Comparison of ENCODE assay signal across 17 mouse cellular contexts in genomic region chr6:122921451-122921850, GRCm38 (mm10). TPM values are rescaled to one million over a fixed set of nuclear protein-coding genes. Genes with fewer than 3 reads are reported as not detected.
DNase-seq lines count a peak whose midpoint lies in the region; ATAC-seq lines count a peak whose summit lies in the region.
"Had no signal": no experiment of that assay in that cellular context is flagged by ENCODE, and none has a peak within 500 bp of the region (broad histone marks: within the 10 kb centered on the region; RNA-seq: fewer than 3 reads in every experiment).

Clec4a1 (plus strand) TSS chr6:122921848.

- no peaks in the 10 kb centered on the region for H3K27me3 ChIP-seq in liver, embryonic 16.5 days (ENCODE audit: control insufficient read depth, insufficient read depth, low read depth, low read length)
- no peaks in the 10 kb centered on the region for H3K27me3 ChIP-seq in kidney, embryonic 14.5 days (ENCODE audit: control insufficient read depth, insufficient read depth, low read length)
- H3K27me3 ChIP-seq: Patski had no signal

- WGBS in liver, embryonic 16.5 days (ENCODE audit: insufficient replicate concordance): 17% methylated on average over 4 of the region's 4 CpGs
- WGBS in kidney, embryonic 14.5 days: 55% methylated on average over 4 of the region's 4 CpGs

- H3K27ac ChIP-seq in liver, embryonic 16.5 days (ENCODE audit: low read length): peak within 1 kb of the TSS; percentile 50
- no peak within 1 kb of the TSS for H3K27ac ChIP-seq in kidney, embryonic 14.5 days (ENCODE audit: low read depth, low read length)
- H3K27ac ChIP-seq: forebrain, embryonic 10.5 days had no signal

- H3K4me2 ChIP-seq in liver, embryonic 16.5 days (ENCODE audit: low read depth, low read length): no peak within 1 kb of the TSS
- H3K4me2 ChIP-seq in kidney, embryonic 14.5 days (replicated peaks; ENCODE audit: low read depth, low read length): no peak within 1 kb of the TSS

- H3K9me3 ChIP-seq in liver, embryonic 16.5 days (replicated peaks; ENCODE audit: control insufficient read depth, low read length): no peaks in the 10 kb centered on the region
- no peaks in the 10 kb centered on the region for H3K9me3 ChIP-seq in kidney, embryonic 14.5 days (ENCODE audit: control insufficient read depth, low read length)
- H3K9me3 ChIP-seq: forebrain, embryonic 10.5 days had no signal

- DNase-seq in heart, adult 9 months (ENCODE audit: low spot score in 2 of 2): peak; percentile 6 to 41
- DNase-seq in heart, postnatal 14 days: no peak
- peak; percentile 15 to 45 for DNase-seq in spleen, postnatal 36 days (ENCODE audit: low spot score in 2 of 2)
- no peak for DNase-seq in spleen, adult 12 weeks (ENCODE audit: low spot score)
- peak; percentile 15 for DNase-seq in telencephalon, adult 2 months (ENCODE audit: low read depth, low spot score)
- DNase-seq: adrenal gland, postnatal 10 days; cerebellum, adult 11-12 months; gastrocnemius, postnatal 10 days; kidney, postnatal 4 days; thymus, postnatal 36 days had no signal

- intact Hi-C loops in heart, postnatal 14 days (cut with DNase I): no loop called here

- no peaks in the 10 kb centered on the region for H3K36me3 ChIP-seq in liver, embryonic 16.5 days (ENCODE audit: control insufficient read depth, insufficient read depth)
- no peaks in the 10 kb centered on the region for H3K36me3 ChIP-seq in kidney, embryonic 14.5 days (ENCODE audit: control insufficient read depth, insufficient read depth, low read length)
- H3K36me3 ChIP-seq: forebrain, embryonic 10.5 days had no signal

- no peak within 1 kb of the TSS for H3K9ac ChIP-seq in liver, embryonic 16.5 days (ENCODE audit: low read depth, low read length)
- H3K9ac ChIP-seq in kidney, embryonic 14.5 days (ENCODE audit: low read depth, low read length): no peak within 1 kb of the TSS

- no peak within 1 kb of the TSS for H3K4me3 ChIP-seq in liver, embryonic 16.5 days (ENCODE audit: low read depth, low read length)
- H3K4me3 ChIP-seq in kidney, embryonic 14.5 days (ENCODE audit: low read length): no peak within 1 kb of the TSS
- H3K4me3 ChIP-seq: forebrain, embryonic 10.5 days had no signal

- H3K4me1 ChIP-seq in liver, embryonic 16.5 days (ENCODE audit: control insufficient read depth, low read depth, low read length): no peaks in the 10 kb centered on the region
- H3K4me1 ChIP-seq in kidney, embryonic 14.5 days (ENCODE audit: control insufficient read depth, insufficient read depth, low read length): no peaks in the 10 kb centered on the region
- H3K4me1 ChIP-seq: forebrain, embryonic 10.5 days had no signal

- ATAC-seq in liver, embryonic 16.5 days (ENCODE audit: low read depth): peak; percentile 43
- no peak for ATAC-seq in activated CD4-positive, CD25-positive, alpha-beta regulatory T cell, adult 4 months
- no peak for ATAC-seq in kidney, embryonic 14.5 days (ENCODE audit: low FRiP score, low TSS enrichment)
- ATAC-seq: CD4-positive, CD25-positive, alpha-beta regulatory T cell, adult 4 months; inflammation-experienced regulatory T-cells, adult 6 months; Patski had no signal

RNA-seq across cellular contexts. Expression of gene Clec4a1, which starts in this region (rescaled TPM):
- total RNA-seq in heart, postnatal 14 days (2021): 1 to 10 TPM; 3.9 to 4.3 TPM
- 6.4 and 6.5 TPM in 2 replicates for polyA plus RNA-seq in liver, embryonic 16.5 days (2015; fragmentation: Nextera tagmentation; extraction: Ambion mirVana)
- under 1 TPM in 1 of 2 experiments, not detected in 1; 0.51 TPM for polyA plus RNA-seq in activated CD4-positive, CD25-positive, alpha-beta regulatory T cell, adult 4 months (2017; shearing (Covaris generic))
- 2.8 and 3.6 TPM in 2 replicates for polyA plus RNA-seq in kidney, embryonic 14.5 days (2014; fragmentation: Nextera tagmentation; extraction: Ambion mirVana)

Comparison
In these comparisons a context has a peak if more than half of its experiments do, and no peak if none do; other contexts are left out.
1. DNase-seq: peak in heart, adult 9 months (2 of 2), spleen, postnatal 36 days (2 of 2) and telencephalon, adult 2 months (single experiment); none in heart, postnatal 14 days (0 of 2) and spleen, adult 12 weeks (single experiment).